Mouse (Mus musculus) G1E (cell line): ENCODE measurements around the gene Capn7.

Experiments
- CTCF ChIP-seq: IDR thresholded peaks from 2 replicates; pipeline ENCODE4 v1.5.1; 2012; ENCODE audit warnings: low read depth, low read length, inconsistent platforms, mixed read lengths
- GATA1 ChIP-seq: IDR thresholded peaks from 2 replicates; pipeline ENCODE4 v1.6.1; 2012; ENCODE audit warnings: borderline replicate concordance, low read length, inconsistent platforms, mixed read lengths

GRCm38 (mm10) chr14:31324851-31325250 lies 11.6 kb upstream of the Capn7 start:
- no peak for TF ChIP-seq GATA1
- TF ChIP-seq CTCF, result no peak
